Mouse (Mus musculus) heart, embryonic 12.5 days (tissue): ENCODE data around the gene Gna14. TPM values are rescaled to one million over a fixed set of nuclear protein-coding genes. Genes with fewer than 3 reads are reported as not detected.

ENCODE experiments used
- ATAC-seq: fragments of 200-750 bp; cut with Nextera tagmentation; 2 replicates; pipeline ENCODE4 v1.8.0; 2017; ENCODE audit warnings: moderate TSS enrichment, moderate library complexity; ENCODE audit not compliant: insufficient number of reproducible peaks, low FRiP score
- H3K27ac ChIP-seq: fragments of 300-500 bp; sonication (generic); 2 replicates; pipeline ENCODE4 v1.5.1; 2016; ENCODE audit warnings: mild to moderate bottlenecking, moderate library complexity; ENCODE audit not compliant: poor library complexity, severe bottlenecking
- H3K27me3 ChIP-seq: fragments of 300-500 bp; sonication (generic); replicated peaks from 2 replicates; pipeline ENCODE4 v1.6.1; 2016; ENCODE audit warnings: mild to moderate bottlenecking, moderate library complexity
- H3K36me3 ChIP-seq: fragments of 300-500 bp; sonication (generic); 2 replicates; pipeline ENCODE4 v1.6.1; 2016; ENCODE audit warnings: mild to moderate bottlenecking, moderate library complexity
- H3K4me1 ChIP-seq: fragments of 300-500 bp; sonication (generic); replicated peaks from 2 replicates; pipeline ENCODE4 v1.6.1; 2016; ENCODE audit warnings: mild to moderate bottlenecking
- H3K4me2 ChIP-seq: fragments of 300-500 bp; sonication (generic); 2 replicates; pipeline ENCODE4 v1.6.1; 2016; ENCODE audit warnings: mild to moderate bottlenecking, moderate library complexity
- H3K4me3 ChIP-seq: fragments of 300-500 bp; sonication (generic); 2 replicates; pipeline ENCODE4 v1.5.1; 2016; ENCODE audit warnings: mild to moderate bottlenecking
- H3K9ac ChIP-seq: fragments of 300-500 bp; sonication (generic); 2 replicates; pipeline ENCODE4 v1.6.1; 2016; ENCODE audit warnings: mild to moderate bottlenecking, moderate library complexity
- H3K9me3 ChIP-seq: fragments of 300-500 bp; sonication (generic); replicated peaks from 2 replicates; pipeline ENCODE4 v1.6.1; 2016; ENCODE audit warnings: mild to moderate bottlenecking, moderate library complexity
- WGBS: fragments of 180-500 bp; shearing (Covaris S2); methylation state at CpG from one replicate; pipeline ENCODE4 v1.1.7; 2016; 5-methylcytosine and 5-hydroxymethylcytosine counted together
- polyA plus RNA-seq: library from polyadenylated mRNA; unstranded; fragments of >200 nt; fragmentation: Nextera tagmentation; extraction: Ambion mirVana; gene quantifications from 2 replicates; pipeline ENCODE4 v1.2.1, GENCODE M21; 2016

The Gna14 gene
- polyA plus RNA-seq, 1 experiment from 2014 or later, result 0.79 TPM

GRCm38 (mm10) chr19:16456181-16456580, 20.6 kb downstream of the Gna14 start:
- H3K27me3 ChIP-seq, result no peaks in the 10 kb centered on the region
- no peaks in the 10 kb centered on the region for H3K4me1 ChIP-seq
- no peak overlapping the region for H3K4me3 ChIP-seq
- H3K27ac ChIP-seq, result no peak overlapping the region
- WGBS, result 38% methylated on average over 2 of the region's 2 CpGs
- H3K9ac ChIP-seq, result no peak overlapping the region
- no peak overlapping the region for H3K4me2 ChIP-seq
- ATAC-seq, result no peak
- H3K9me3 ChIP-seq, result no peaks in the 10 kb centered on the region
- H3K36me3 ChIP-seq, result no peaks in the 10 kb centered on the region

DNA sequence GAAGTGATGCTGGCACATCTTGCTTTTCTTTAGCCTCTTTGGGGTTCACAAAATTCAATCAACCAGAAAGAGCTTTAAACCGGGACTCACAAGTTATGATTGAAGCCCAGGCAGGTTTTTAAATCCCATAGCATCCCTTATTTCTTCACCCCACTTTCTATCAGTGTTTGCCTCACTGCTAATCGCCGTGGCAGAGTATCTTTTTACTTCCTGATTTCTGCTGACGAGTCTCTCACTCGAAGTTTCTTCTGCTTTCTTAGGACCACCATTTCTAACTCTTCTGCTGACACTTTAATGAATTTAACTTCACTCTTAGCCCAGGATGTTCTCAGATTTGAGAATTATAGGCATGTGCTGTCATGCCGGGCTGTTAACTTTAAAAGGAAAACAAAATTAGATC, 21.6 kb downstream of the Gna14 start:
- H3K27ac ChIP-seq, result no peak overlapping the region
- H3K4me3 ChIP-seq, result no peak overlapping the region
- no peaks in the 10 kb centered on the region for H3K4me1 ChIP-seq
- no peak overlapping the region for H3K9ac ChIP-seq
- no peaks in the 10 kb centered on the region for H3K36me3 ChIP-seq
- WGBS, result 66% methylated on average over 6 of the region's 6 CpGs
- H3K27me3 ChIP-seq, result no peaks in the 10 kb centered on the region
- H3K9me3 ChIP-seq, result no peaks in the 10 kb centered on the region
- H3K4me2 ChIP-seq, result no peak overlapping the region
- no peak for ATAC-seq

DNA sequence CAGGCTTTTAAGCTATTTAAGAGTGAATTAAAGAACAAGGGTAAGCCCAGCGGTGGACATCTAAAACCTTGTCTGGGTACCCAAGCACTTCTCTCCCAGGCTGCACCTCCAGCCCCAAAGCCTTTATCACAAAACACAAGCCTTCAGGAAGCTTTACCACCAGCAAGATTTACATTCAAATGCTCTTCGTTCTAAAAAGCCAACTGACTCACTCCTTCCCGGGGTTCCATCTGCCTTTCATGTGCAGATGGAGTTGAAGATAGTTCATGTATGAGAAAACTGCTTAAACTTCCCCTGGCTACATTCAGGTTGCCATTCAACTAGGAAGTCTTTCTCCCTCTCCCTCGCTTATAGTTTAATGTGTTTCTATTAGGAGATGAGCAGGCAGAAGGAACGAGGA, 23.8 kb downstream of the Gna14 start:
- no peak overlapping the region for H3K9ac ChIP-seq
- no peaks in the 10 kb centered on the region for H3K27me3 ChIP-seq
- no peak overlapping the region for H3K4me3 ChIP-seq
- H3K4me2 ChIP-seq, result no peak overlapping the region
- no peaks in the 10 kb centered on the region for H3K36me3 ChIP-seq
- no peaks in the 10 kb centered on the region for H3K4me1 ChIP-seq
- no peak overlapping the region for H3K27ac ChIP-seq
- ATAC-seq, result no peak
- no peaks in the 10 kb centered on the region for H3K9me3 ChIP-seq
- WGBS, result 53% methylated on average over 5 of the region's 5 CpGs

DNA sequence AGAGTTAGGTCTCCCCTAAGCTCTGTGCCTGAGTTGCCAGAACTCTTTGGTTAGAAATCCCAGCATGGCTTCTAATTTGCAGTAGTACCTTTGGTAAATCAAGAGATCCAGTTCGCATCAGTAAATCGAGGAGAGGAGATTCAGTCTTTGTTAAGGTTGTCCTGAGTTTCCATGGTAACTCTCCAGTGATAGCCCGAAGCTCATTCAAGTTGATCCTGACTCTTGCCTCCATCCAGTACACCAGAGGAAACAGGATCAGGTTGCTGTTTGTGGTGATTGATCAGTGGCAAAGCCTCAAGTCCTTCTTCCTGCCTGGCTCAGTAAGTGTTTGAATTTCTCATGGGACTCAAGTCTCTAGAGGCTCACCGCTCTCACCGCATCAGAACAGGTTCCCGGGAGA, 24.7 kb downstream of the Gna14 start:
- Histone ChIP-seq H3K27ac (no peak overlapping the region), H3K4me1 (no peaks in the 10 kb centered on the region), H3K36me3 (no peaks in the 10 kb centered on the region), H3K27me3 (no peaks in the 10 kb centered on the region), H3K4me3 (no peak overlapping the region), H3K4me2 (no peak overlapping the region), H3K9ac (no peak overlapping the region), H3K9me3 (no peaks in the 10 kb centered on the region)
- 63% methylated on average over 6 of the region's 6 CpGs for WGBS
- no peak for ATAC-seq

GRCm38 (mm10) chr19:16460831-16461230, 25.3 kb downstream of the Gna14 start:
- H3K27ac ChIP-seq, result no peak overlapping the region
- WGBS, result 87% methylated on average over 14 of the region's 14 CpGs
- no peaks in the 10 kb centered on the region for H3K9me3 ChIP-seq
- no peak for ATAC-seq
- no peaks in the 10 kb centered on the region for H3K27me3 ChIP-seq
- no peak overlapping the region for H3K4me2 ChIP-seq
- no peak overlapping the region for H3K9ac ChIP-seq
- no peak overlapping the region for H3K4me3 ChIP-seq
- H3K36me3 ChIP-seq, result no peaks in the 10 kb centered on the region
- H3K4me1 ChIP-seq, result no peaks in the 10 kb centered on the region

GRCm38 (mm10) chr19:16462461-16462860, 26.9 kb downstream of the Gna14 start:
- 75% methylated on average over 9 of the region's 9 CpGs for WGBS
- H3K27ac ChIP-seq, result no peak overlapping the region
- no peaks in the 10 kb centered on the region for H3K4me1 ChIP-seq
- H3K36me3 ChIP-seq, result no peaks in the 10 kb centered on the region
- no peaks in the 10 kb centered on the region for H3K9me3 ChIP-seq
- H3K9ac ChIP-seq, result no peak overlapping the region
- no peak for ATAC-seq
- H3K27me3 ChIP-seq, result no peaks in the 10 kb centered on the region
- H3K4me3 ChIP-seq, result no peak overlapping the region
- H3K4me2 ChIP-seq, result no peak overlapping the region

GRCm38 (mm10) chr19:16464730-16465129, 29.2 kb downstream of the Gna14 start:
- no peaks in the 10 kb centered on the region for H3K36me3 ChIP-seq
- no peak overlapping the region for H3K4me3 ChIP-seq
- H3K9ac ChIP-seq, result no peak overlapping the region
- no peak overlapping the region for H3K4me2 ChIP-seq
- 62% methylated on average over 4 of the region's 4 CpGs for WGBS
- no peaks in the 10 kb centered on the region for H3K27me3 ChIP-seq
- no peak overlapping the region for H3K27ac ChIP-seq
- peaks cover 2% of the 10 kb centered on the region; the same call in 1 of the 2 replicates for H3K9me3 ChIP-seq
- ATAC-seq, result no peak
- no peaks in the 10 kb centered on the region for H3K4me1 ChIP-seq

- 57% methylated on average over 2 of the region's 2 CpGs for WGBS
- no peaks in the 10 kb centered on the region for H3K4me1 ChIP-seq
- H3K27ac ChIP-seq, result no peak overlapping the region
- no peaks in the 10 kb centered on the region for H3K36me3 ChIP-seq
- H3K27me3 ChIP-seq, result no peaks in the 10 kb centered on the region
- H3K4me3 ChIP-seq, result no peak overlapping the region
- H3K9me3 ChIP-seq, result peaks cover 9% of the 10 kb centered on the region
- ATAC-seq, result no peak
- H3K9ac ChIP-seq, result no peak overlapping the region
- H3K4me2 ChIP-seq, result no peak overlapping the region
These were observed 33.3 kb downstream of the Gna14 start for GRCm38 (mm10) chr19:16468756-16469374.

GRCm38 (mm10) chr19:16472655-16473054, 37.1 kb downstream of the Gna14 start:
- Histone ChIP-seq H3K9me3 (peaks cover 12% of the 10 kb centered on the region), H3K4me1 (peaks cover 4% of the 10 kb centered on the region), H3K27me3 (no peaks in the 10 kb centered on the region), H3K4me3 (no peak overlapping the region), H3K9ac (no peak overlapping the region), H3K27ac (no peak overlapping the region), H3K4me2 (no peak overlapping the region), H3K36me3 (no peaks in the 10 kb centered on the region)
- no peak for ATAC-seq
- WGBS, result 69% methylated on average over 5 of the region's 5 CpGs

- WGBS, result 51% methylated on average over 12 of the region's 12 CpGs
- Histone ChIP-seq H3K36me3 (no peaks in the 10 kb centered on the region), H3K9me3 (peaks cover 7% of the 10 kb centered on the region), H3K27ac (no peak overlapping the region), H3K27me3 (no peaks in the 10 kb centered on the region), H3K4me3 (no peak overlapping the region), H3K4me1 (peaks cover 13% of the 10 kb centered on the region), H3K4me2 (no peak overlapping the region), H3K9ac (no peak overlapping the region)
- no peak for ATAC-seq
These were observed 41.9 kb downstream of the Gna14 start for GRCm38 (mm10) chr19:16477314-16477946.

DNA sequence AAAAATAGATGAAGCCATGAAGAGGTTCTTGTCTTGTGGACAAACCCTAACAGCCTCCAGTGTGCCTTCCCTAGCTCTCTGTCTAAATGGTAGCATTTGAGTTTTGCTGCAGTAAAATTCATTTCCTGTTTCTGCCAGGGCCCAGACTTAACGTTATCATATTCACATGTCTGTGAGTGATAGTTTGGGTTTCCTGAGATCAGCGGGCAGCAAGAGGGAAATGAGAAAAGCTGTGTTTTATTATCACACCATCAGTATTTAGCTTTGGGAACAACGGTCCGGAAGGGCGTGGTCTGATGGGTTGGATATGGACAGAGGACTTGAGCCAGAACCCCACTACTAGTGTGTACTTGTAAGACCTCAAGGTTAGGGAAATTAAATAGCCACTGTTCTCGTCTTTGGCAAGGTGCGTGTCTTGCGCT, 42.6 kb downstream of the Gna14 start:
- Histone ChIP-seq H3K4me2 (no peak overlapping the region), H3K4me1 (peaks cover 13% of the 10 kb centered on the region), H3K4me3 (no peak overlapping the region), H3K9ac (no peak overlapping the region), H3K36me3 (no peaks in the 10 kb centered on the region), H3K27ac (no peak overlapping the region), H3K27me3 (no peaks in the 10 kb centered on the region), H3K9me3 (peaks cover 7% of the 10 kb centered on the region)
- WGBS, result 65% methylated on average over 8 of the region's 8 CpGs
- ATAC-seq, result no peak

DNA sequence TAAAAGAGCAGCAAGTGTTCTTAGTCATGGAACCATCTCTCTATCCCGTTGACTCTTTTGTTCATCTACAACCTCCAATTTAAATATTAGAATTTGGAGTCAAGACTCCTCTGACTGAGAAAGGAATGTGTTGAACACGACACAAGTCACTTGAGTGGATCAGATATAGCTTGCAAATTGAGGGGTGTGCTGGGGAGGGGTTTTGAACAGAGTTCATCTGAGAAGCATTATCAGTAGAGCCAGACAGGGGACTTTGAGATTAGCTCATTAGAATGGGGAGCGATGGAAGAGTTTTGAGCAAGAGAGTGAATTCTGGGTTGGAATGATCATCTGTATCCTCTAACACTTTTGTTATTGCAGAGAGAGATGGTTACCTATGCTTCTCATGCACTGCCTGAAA, 46.5 kb downstream of the Gna14 start:
- H3K27me3 ChIP-seq, result no peaks in the 10 kb centered on the region
- 63% methylated on average over 3 of the region's 3 CpGs for WGBS
- no peak overlapping the region for H3K4me2 ChIP-seq
- no peak overlapping the region for H3K9ac ChIP-seq
- no peak overlapping the region for H3K27ac ChIP-seq
- no peak overlapping the region for H3K4me3 ChIP-seq
- no peak for ATAC-seq
- H3K4me1 ChIP-seq, result peaks cover 13% of the 10 kb centered on the region
- no peaks in the 10 kb centered on the region for H3K9me3 ChIP-seq
- H3K36me3 ChIP-seq, result no peaks in the 10 kb centered on the region
